Mouse (Mus musculus) kidney, adult 8-10 months (tissue): ENCODE measurements around the gene Ercc2.
A peak's percentile ranks its signal among the peaks of the same experiment; 100 is the strongest.

ENCODE experiments used
- DNase-seq, 2 experiments: peaks; one replicate each; pipeline ENCODE4 v3.0.0; 2022

The Ercc2 gene

DNA sequence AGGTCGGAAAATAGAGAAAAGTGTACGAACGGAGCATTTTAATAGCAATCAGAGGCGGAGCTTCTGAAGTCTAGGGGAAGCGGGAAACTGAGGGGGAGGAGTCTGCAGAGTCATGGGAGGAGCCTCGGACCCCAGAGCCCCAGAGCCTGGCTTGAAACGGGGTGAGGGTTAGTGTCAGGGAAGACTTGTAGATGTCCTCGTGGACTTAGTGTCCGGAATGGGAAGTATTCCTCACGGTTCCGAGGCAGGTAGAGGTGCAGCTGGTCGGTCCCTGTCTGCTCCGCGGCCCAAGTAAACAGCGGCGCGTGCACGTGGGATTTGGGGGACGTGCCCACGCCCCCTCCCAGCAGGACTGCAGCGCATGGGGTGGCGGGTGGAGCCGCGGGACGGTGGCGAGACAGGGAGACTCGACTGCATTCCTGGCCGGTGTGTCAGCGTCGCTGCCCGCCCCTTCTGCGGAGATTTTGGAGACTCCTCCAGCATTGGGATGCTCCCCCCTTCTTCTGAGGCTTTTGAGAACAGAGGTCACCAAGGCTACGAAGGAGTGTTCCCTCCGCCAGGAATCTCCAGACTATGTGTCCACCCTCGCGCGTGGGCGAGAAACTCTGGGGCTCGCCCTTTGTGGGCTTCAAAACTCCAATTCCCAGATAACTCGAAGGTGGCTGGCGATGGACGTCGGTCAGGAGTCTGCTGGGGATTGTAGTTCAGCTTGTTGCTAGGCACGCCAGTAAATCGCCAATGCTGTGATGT is 21.7 kb upstream of the Ercc2 start:
- peak; percentile 78 to 80 for DNase-seq

DNA sequence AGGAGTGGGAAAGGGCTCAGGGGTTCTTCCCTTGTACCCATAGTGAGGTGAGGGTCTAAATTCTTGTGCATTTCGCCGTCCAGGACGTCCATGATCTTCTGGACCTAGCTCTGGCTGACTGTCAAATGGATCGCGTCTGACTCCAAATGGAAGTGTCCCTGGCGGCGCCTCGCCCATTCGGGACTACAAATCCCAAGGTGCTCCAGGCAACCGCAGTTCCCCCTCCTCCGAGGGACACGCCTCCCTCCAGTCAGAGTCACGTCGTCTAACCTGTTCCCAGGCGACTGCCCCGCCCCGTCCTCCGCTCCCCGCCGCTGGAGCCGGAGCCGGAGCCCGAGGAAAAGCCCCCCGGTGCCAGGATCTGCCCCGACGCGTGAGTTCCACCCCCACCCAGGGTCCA is 20.9 kb upstream of the Ercc2 start:
- peak; percentile 94 to 96 for DNase-seq

DNA sequence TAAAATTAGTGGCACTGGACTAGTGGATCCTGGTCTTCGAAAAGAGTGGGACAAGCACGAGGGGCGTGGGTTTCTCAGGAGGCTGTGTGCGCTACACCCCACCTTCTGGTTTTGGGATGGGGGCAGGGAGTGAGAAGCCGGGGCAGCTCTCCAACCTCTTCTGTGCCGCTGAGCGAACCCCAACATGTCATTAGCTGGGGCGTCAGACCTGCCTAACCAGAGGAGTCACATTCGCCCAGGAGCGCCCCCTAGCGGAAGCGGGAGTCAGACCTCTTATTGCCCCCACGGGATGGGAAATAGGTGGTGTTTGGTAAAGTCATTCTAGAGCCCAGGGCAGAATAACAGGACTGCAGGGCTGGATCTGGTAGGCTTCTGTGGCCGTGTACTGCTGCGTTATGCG is 20.1 kb upstream of the Ercc2 start:
- DNase-seq: peak; percentile 66 to 79

DNA sequence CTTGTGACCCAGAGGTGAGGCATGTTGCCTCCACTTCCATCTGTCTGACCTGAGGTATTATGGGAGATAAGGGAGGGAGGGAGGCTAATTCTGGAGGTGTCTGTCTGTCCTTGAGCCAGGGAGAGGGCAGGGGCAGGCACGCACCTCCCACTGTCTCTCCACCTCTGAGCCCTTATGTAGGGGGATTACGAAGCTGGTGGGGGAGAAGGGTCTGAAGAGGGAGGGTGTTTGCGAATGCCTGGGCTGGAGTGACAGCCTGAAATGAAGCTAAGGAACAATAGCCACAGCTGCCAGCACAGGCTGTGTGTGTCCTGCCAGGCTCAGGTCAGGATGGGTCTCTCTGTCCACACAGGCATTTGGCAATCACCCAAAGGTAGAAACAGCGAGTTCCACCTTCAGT is 19.5 kb upstream of the Ercc2 start:
- DNase-seq: no peak

DNA sequence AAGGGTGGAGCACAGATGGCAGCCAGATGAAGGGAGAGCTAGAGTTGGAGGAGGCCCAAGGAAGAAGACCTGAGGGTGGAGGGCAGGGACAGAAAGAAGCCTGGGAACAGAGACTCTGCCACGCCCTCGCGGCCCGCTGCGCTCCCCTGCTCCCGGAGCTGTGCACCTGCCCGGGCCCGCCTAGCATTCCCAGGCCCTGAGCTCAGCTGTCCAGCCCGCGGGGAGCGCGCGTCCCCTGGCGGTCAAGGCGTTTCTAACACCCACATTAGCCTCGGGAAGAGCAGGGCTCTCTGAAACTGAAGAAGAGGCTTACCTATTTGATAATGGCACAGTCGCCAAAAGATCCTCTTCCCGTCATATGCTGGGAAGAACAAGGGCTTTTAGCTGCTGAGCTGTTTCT is 17.9 kb upstream of the Ercc2 start:
- DNase-seq: peak; percentile 77 to 89

DNA sequence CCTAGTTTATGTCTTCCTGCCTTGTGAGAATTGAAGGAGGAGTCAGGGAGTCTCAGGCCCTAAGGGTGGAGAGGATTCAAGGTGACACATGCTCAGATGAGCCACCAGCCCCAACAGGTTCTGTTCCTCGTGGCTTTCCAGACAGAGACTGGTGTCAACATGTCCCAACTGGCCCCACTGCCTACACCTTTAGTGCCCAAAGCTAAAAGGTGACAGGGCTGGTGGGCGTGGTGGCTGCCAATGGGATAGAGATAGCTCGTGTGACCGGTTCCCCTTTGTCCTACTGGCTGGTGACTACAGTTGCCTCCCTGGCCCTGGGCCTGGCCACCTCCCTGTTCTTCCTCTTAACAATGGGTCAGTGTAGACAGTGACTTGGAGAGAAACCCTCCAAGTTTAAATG is 16.4 kb upstream of the Ercc2 start:
- no peak for DNase-seq

DNA sequence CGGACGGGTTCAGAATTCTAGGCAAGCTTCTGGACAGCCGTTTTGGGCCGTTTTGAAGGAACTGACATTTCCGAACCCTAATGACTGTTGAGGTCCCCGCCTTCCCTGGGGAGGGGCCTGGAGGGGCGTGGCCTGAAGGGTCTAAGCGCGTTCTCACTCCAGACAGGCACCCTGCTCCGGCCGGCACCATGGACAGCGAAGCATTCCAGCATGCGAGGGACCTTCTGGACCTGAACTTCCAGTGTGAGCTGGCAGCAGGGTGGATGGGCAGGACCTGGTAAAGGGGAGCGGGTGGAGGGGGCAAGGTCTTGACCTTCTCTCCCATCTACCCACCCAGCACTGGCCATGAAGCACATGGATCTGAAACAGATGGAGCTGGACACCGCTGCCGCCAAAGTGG is 13.4 kb upstream of the Ercc2 start:
- peak in 1 of 2 experiments; percentile 62 for DNase-seq

DNA sequence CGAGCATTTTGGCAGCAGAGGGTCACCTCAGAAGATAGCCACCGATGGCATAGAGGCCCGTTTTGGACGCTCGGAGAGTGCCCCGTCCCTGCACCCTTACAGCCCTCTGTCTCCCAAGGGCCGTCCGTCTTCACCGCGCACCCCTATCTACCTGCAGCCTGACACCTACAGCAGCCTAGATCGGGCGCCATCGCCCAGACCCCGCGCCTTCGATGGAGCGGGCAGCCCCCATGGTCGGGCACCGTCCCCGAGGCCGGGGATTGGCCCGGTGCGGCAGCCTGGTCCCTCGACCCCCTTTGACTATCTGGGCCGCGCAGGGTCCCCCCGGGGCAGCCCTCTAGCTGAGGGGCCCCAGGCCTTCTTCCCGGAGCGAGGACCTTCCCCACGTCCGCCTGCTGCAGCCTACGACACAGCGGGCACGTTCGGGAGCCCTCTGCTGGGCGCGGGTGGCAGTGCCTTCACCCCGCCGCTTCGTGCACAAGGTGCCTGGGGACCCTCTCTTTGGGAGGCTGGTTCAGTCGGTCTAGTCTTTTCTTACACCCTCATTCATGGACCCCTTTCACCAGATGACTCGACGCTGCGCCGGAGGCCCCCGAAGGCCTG is 11.9 kb upstream of the Ercc2 start:
- DNase-seq: peak in 1 of 2 experiments; percentile 56

DNA sequence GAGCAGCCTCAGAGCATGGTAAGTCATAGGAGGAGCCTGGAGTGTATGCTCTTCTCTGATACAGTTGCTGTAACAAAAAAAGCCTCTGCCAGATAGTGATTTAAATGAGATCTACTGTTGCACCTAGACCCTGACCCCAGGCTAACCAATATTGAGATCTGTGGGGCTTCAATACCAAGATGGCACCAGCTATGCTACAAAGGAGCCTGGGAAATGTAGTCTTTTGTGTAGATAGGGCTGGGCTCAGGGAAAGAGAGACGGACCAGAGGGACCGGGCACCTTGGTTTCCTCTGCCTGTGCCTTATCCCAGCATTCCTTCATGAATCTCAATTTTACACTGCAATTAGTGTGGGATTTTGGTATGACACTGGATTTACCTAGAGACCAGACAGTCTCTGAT is 8.4 kb upstream of the Ercc2 start:
- DNase-seq: no peak

DNA sequence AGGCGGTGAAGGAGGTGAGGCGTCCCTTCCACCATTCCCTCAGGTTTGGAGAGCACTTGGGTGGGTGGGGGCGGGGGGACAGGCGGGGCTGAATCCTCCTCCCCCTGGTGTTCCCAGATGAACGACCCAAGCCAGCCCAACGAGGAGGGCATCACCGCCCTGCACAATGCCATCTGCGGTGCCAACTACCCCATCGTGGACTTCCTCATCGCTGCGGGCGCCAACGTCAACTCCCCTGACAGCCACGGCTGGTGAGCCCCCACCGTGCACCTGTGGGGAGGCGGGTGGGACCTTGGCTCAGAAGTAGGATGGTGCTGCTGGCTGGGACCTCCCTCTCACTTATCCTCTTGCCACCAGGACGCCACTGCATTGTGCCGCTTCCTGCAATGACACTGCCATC is 6.4 kb upstream of the Ercc2 start:
- DNase-seq: no peak

DNA sequence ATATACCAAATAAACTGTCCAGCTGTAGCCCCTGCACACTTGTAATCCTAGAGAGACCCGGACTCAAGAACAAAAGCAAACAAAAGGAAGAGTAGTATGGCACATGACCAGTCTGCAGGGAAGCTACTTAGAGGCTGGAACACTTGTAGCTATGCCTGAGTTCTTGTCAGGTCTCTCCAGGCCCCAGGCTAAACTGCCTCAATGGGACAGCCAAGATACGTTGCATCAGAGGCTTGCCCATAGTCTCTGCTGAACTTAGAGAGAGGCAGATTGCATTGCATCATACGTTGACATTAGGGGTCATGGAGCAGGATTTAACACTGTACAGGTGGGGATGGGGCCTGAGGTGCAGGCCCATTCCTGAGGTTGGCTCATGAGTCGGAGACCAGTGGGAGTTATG is 5.8 kb upstream of the Ercc2 start:
- DNase-seq: no peak

DNA sequence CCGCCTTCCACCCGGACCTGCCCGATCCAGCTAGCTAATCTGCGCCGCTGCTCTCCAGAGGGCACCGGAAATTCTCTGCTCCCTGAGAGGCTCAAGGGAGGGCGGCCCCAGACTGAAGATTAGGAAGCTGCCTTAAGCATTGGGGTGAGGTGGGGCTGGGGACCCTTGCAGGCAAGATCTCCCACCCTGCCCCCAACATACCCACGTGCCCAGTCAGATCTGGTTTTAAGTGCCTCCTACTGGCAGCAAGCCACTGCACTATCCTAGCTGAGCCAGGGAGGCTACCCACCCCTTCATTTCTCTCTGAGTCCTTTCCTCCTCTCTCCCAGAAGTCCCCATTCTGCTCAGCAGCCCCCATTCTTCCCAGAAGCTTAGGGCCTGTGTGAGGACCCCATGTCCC is 3.8 kb upstream of the Ercc2 start:
- no peak for DNase-seq

DNA sequence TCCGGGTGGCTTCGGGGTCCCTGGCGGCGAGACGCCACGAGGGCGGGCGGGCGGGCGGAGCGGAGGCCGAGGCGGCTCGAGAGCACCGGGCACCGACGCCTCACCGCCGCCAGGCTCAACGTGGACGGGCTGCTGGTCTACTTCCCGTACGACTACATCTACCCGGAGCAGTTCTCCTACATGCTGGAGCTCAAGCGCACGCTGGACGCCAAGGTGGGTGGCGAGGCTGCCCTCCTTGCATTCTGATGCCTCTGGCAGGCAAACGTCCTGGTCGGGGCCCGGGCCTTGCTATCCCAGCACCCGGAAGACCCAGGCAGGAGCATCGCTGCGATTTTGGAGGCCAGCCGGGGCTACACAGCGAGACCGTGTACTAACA is 344 bp downstream of the Ercc2 start:
- DNase-seq: no peak

DNA sequence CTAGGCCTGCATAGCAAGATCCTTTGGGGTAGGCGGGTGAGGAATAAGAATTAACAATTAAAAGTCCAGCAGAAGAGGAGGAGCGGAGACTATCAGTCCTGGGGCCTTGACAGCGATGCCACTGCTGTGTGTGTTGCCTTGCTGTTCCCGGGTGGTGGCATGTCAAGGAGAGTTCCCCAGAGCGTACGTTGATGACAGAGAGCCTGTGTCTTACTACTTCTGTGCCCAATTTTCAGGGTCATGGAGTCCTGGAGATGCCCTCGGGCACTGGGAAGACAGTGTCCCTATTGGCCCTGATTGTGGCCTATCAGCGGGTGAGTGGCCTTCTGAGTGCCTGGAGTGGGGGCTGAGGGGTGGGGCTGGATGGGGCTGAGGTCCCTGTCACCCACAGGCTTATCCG is 1.9 kb downstream of the Ercc2 start:
- DNase-seq: no peak

DNA sequence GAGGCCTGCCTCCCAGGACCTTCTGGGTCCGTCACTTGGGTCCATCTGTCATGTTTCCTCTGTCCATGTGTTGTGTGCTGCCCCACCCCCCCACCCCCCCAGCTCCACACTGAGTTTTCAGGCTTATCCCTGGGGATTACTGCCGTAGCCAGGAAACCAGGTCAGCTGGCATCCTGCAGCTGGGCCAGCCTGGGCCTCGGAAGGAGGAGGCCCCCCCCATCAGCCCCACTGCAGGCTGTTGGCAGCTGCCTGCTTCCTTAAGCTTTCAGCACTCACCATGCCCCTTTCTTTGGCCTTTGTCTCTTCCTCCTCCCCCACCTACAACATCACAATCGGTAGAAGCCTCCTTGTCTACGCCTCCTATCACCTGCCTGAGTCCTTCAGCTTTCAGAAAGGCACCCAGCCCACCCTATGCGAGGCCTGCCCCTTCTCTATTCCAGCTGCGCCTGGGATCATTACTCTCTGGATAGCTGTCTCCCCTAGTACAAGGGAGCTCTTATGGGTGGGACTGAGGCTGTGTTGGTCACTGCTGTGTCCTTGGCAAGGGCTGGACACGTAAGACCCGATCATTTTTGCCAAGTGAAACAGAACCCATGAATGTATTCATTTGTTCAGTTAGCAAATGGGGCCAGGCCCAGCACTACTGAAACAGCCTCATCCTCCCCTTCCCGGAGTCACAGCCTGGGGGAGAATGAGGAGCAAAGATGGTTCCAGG is 7.0 kb downstream of the Ercc2 start:
- DNase-seq: no peak

DNA sequence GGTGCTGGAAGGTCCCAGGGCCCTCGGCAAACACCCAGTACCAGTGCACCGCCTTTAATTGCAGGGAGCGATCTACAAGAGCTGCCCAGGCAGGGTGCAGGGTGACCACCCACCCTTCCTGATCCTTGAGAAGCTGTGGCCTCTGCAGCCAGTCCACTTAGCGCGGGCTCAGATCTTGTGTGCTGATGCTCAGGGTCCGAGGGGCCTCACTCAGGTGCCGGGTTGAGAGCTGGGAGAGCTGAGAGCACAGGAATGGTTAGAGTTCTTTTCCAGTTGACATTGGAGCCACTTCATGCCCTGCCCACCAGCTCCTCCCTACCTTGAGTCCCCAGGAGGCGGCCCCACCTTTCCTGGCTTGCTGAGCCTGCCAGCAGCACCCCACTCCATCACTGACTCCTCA is 12.7 kb downstream of the Ercc2 start:
- DNase-seq: no peak

DNA sequence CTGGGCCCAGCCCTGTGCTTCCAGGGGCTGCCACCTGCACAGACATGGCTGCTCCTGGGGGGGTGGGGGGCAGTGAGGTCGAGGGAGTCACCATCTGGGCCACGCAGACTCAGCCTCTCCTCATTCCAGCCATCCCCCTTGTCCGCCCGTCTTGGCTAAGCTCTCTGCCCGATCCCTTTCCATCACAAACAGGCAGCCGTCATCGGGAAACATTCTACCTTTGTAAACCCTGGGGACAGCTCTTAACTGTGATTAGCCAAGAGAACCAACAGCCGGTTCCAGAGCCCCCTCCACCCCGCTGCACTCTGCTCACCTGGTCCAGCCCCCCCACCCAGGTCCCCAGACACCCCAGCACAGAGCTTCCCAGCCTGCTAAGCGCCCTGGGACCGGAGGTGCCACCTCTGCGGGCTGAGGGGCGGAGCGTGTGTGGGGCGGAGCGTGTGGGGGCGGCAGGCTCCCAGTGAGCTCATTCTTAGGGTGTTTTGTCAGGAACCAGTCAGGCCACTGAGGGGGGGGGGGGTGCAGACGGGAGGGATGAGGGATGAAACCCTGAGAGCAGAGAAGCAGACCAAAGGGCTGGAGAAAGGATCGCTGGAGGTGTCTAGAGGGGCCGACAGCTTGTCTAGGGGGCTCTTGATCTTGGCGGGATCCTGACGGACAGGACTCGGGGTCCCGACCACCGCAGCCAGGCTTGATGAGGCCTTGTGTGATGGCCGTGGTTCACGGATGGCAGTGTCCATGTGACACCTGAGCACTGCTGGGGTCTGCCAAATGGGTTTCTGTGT is 17.9 kb downstream of the Ercc2 start:
- peak; percentile 47 to 56 for DNase-seq

DNA sequence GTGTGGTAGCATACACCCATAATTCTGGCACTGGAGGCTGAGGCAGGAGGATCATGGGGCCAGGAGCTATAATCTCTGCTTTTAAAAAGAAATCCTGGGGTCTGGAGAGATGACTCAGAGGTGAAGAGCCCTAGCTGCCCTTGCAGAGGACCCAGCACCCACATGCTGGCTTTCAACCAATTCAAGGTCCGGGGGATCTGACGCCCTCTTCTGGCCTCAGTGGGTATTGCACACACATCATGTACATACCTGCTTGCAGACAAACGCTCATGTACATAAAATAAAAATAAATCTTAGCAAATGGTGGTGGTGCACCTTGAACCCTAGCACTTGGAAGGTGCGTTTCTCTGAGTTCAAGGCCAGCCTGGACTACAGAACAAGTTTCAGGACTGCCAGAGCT is 19.1 kb downstream of the Ercc2 start:
- no peak for DNase-seq

DNA sequence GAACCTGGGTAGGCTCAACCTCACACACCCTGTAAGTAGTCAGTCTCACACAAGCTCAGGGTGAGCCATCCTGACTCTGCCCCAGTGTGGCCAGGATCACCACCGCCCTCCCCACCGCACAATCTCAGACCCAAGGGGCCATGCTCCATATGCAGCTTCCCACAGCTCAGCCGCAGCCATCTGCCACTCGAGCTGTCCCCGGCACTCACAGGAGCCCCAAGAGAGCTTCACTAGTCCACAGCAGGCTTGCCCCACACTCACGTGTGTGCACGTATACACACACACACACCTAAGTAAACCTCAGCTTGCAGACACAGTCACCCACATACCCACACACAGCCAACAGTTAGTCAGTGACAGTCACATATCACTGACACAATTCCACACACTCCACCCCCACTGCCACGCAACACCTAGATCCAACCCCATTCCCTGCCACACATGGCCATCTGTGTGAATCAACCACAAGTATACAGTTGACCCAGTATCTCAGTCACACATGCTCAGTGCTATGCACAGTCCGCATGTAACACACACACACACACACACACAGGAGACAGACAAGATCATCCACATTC is 20.8 kb downstream of the Ercc2 start:
- no peak for DNase-seq

DNA sequence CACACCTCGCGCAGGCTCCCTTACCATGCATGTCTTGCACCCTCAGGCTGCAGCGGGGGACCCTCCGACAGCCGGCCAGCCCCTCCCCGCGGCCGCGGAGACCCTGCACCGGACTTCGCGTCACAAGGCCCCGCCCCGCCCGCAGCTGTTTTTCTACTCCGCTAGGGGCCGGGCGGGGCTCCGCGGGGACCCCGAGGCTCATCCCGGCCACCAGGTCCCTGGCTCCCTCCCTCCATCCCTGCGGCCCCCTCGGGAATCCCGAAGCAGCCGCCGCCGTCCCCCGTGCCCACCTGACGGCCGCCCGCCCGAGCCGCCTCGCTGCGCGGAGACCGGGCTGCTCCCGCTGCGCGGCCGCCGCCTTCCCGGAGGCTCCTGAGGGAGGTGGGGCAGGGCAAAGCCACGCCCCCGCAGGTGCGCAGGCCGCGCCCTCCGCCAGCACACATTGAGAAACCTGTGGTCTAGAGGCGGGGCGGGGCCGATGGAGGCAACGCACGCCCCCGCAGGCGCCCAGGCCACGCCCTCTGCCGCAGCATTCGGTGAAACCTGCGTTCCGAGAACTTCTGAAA is 22.0 kb downstream of the Ercc2 start, which contains the start of gene Klc3:
Klc3 (minus strand) TSS at position 374 of the 566 bp plus-strand sequence.
- DNase-seq: peak; percentile 85 to 87

DNA sequence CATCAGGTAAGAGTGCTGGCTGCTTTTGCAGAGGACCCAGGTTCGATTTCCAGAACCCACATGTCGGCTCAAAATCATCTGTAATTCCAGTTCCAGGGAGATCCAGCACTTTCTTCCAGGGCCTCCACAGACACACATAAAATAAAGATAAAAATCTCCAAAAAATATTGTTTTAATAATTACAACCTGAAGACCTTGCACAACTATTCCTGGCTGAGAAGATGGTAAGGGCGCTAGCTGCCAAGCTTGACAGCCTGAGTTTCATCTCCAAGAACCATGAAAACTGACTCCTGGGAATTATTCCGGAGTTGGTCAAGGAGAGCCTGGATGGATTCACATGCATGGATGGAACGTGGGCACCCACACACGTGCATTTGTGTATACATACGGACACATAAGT is 22.7 kb downstream of the Ercc2 start, which contains the start of gene Ckm:
Ckm (plus strand) TSS at position 301 of the 400 bp plus-strand sequence.
- DNase-seq: no peak

DNA sequence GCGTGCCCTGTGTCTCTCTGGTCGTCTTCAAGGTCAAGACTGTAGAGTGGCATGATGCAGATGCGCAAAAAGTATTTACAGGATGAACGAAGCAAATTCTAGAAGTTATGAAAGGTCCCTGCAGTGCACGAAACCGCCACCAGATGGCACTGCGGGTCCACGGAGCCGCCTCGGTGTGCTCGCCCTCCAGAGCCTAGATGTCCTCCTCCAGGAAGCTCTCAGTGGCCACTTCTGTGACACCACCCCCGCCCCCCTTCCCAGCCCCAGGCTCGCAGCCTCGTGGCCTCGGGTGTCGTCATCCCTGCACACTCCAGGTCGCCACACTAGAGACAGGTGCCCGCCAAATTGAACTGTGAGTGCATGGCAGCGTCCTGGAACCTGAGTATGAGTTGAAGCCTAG is 23.6 kb downstream of the Ercc2 start:
- peak; percentile 69 to 88 for DNase-seq

DNA sequence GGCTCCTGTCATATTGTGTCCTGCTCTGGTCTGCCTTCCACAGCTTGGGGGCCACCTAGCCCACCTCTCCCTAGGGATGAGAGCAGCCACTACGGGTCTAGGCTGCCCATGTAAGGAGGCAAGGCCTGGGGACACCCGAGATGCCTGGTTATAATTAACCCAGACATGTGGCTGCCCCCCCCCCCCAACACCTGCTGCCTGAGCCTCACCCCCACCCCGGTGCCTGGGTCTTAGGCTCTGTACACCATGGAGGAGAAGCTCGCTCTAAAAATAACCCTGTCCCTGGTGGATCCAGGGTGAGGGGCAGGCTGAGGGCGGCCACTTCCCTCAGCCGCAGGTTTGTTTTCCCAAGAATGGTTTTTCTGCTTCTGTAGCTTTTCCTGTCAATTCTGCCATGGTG is 27.9 kb downstream of the Ercc2 start:
- no peak for DNase-seq
